Mouse (Mus musculus) liver, embryonic 14.5 days (tissue): ENCODE measurements around the gene Lhfpl3.

Source experiments
- CTCF ChIP-seq: IDR thresholded peaks from 2 replicates; pipeline ENCODE4 v1.5.1; 2016; ENCODE audit warnings: antibody characterized with exemption, low read depth, control low read depth
- EP300 ChIP-seq: IDR thresholded peaks from 2 replicates; pipeline ENCODE4 v1.6.1; 2016; ENCODE audit warnings: antibody characterized with exemption, low read depth

- TF ChIP-seq CTCF = no peak
- no peak for TF ChIP-seq EP300
These were observed 151.4 kb downstream of the Lhfpl3 start for GRCm38 (mm10) chr5:22897228-22897627.
